Mouse (Mus musculus) CH12.LX (cell line): ENCODE results near the gene AC134908.4. TPM values are rescaled to one million over a fixed set of nuclear protein-coding genes. Genes with fewer than 3 reads are reported as not detected.

Source experiments
- DNase-seq: peaks from one replicate; pipeline ENCODE4 v3.0.0-alpha.2; 2013; ENCODE audit errors: extremely low read depth
- H3K27ac ChIP-seq: 2 replicates; pipeline ENCODE4 v1.5.1; 2012; ENCODE audit warnings: low read depth, mild to moderate bottlenecking, control low read depth, moderate library complexity; ENCODE audit not compliant: insufficient read depth
- H3K27me3 ChIP-seq: replicated peaks from 2 replicates; pipeline ENCODE3; 2012; ENCODE audit warnings: inconsistent platforms
- H3K36me3 ChIP-seq, 2 experiments: replicated peaks in 1 of 2; 2 replicates each; pipeline versions ENCODE3 to v1.6.1; 2012; ENCODE audit warnings: inconsistent platforms in 1 of 2, low read length in 1 of 2, mild to moderate bottlenecking in 1 of 2, mixed read lengths in 1 of 2, moderate library complexity in 1 of 2; ENCODE audit not compliant: control insufficient read depth in 1 of 2, insufficient read depth in 1 of 2
- H3K4me1 ChIP-seq, 2 experiments: 2 replicates each; pipeline ENCODE4 v1.6.1; 2012; ENCODE audit warnings: inconsistent platforms in 1 of 2, moderate library complexity in 1 of 2; ENCODE audit not compliant: insufficient read depth in 2 of 2, control insufficient read depth in 1 of 2
- H3K4me2 ChIP-seq: 2 replicates; pipeline ENCODE4 v1.6.1; 2012; ENCODE audit warnings: low read depth, mild to moderate bottlenecking, control low read depth; ENCODE audit not compliant: poor library complexity, insufficient read depth, severe bottlenecking
- H3K4me3 ChIP-seq, 3 experiments: fragments of 150-350 bp in 1 of 3; sonication (generic) in 1 of 3; replicated peaks in 1 of 3; 2 replicates each; pipeline versions ENCODE3 to v1.5.1; 2011 to 2012; ENCODE audit warnings: low read depth in 2 of 3, low read length in 2 of 3, mild to moderate bottlenecking in 2 of 3, moderate library complexity in 2 of 3, control low read depth in 1 of 3, improper control_type of control experiment in 1 of 3, inconsistent platforms in 1 of 3, mixed read lengths in 1 of 3; ENCODE audit not compliant: poor library complexity in 1 of 3
- H3K79me2 ChIP-seq: replicated peaks from 2 replicates; pipeline ENCODE4 v1.6.1; 2012; ENCODE audit warnings: mild to moderate bottlenecking, moderate library complexity; ENCODE audit not compliant: control insufficient read depth, poor library complexity, insufficient read depth, severe bottlenecking; ENCODE audit errors: extremely low read depth
- H3K9ac ChIP-seq: 2 replicates; pipeline ENCODE4 v1.6.1; 2012; ENCODE audit warnings: low read depth, mild to moderate bottlenecking, control low read depth, moderate library complexity; ENCODE audit not compliant: insufficient read depth
- H3K9me3 ChIP-seq: replicated peaks from 2 replicates; pipeline ENCODE3; 2012; ENCODE audit warnings: low read length, inconsistent platforms, mixed read lengths
- CTCF ChIP-seq, 2 experiments: IDR thresholded peaks in 1 of 2; conservative IDR thresholded peaks in 1 of 2; 2 replicates each; pipeline ENCODE4 v1.5.1; 2011 to 2012; ENCODE audit warnings: low read depth in 2 of 2, low read length in 2 of 2, improper control_type of control experiment in 1 of 2, inconsistent platforms in 1 of 2, mild to moderate bottlenecking in 1 of 2, moderate library complexity in 1 of 2
- E2F4 ChIP-seq: IDR thresholded peaks from 2 replicates; pipeline ENCODE4 v1.6.1; 2011; ENCODE audit warnings: low read depth, low read length, improper control_type of control experiment; ENCODE audit not compliant: insufficient replicate concordance
- EP300 ChIP-seq: IDR thresholded peaks from 2 replicates; pipeline ENCODE4 v1.6.1; 2011; ENCODE audit warnings: low read length, improper control_type of control experiment
- SIN3A ChIP-seq: IDR thresholded peaks from 2 replicates; pipeline ENCODE4 v1.6.1; 2012; ENCODE audit warnings: low read length, improper control_type of control experiment, inconsistent platforms
- dilution Hi-C: fragments of 300-500 bp; cut with MboI; formaldehyde crosslinking; loops from 2 replicates; pipeline ENCODE4 v1.14.3; 2020; ENCODE audit warnings: low sequenced_read_pairs; ENCODE audit not compliant: extremely low pct_unique_long_range_greater_than_20kb, extremely low pct_ligation_motif_present
- in situ Hi-C: fragments of 300-500 bp; cut with MboI; formaldehyde crosslinking; loops from 3 replicates; pipeline ENCODE4 v1.14.3; 2019; ENCODE audit warnings: low sequenced_read_pairs, low pct_ligation_motif_present, low pct_unique_long_range_greater_than_20kb, mixed read lengths
- polyA plus RNA-seq: library from polyadenylated mRNA; unstranded; fragments of >175 nt; gene quantifications from 2 replicates; pipeline ENCODE4 v1.2.1, GENCODE M21; 2012; ENCODE audit warnings: low read depth; ENCODE audit not compliant: insufficient read length
- total RNA-seq, 2 experiments: library from RNA; depleted of rRNA; stranded (reverse); fragments of 300-350 nt in 1 of 2; fragments of >200 nt in 1 of 2; gene quantifications; 2 replicates each; pipeline ENCODE4 v1.2.3; 2012 to 2014

Gene AC134908.4
- total and polyA plus RNA-seq, 3 experiments = not detected

- H3K4me3 ChIP-seq = no peak overlapping the region
- in situ Hi-C loops (no loop called here), dilution Hi-C loops (no loop called here)
- no peaks in the 10 kb centered on the region for H3K4me1 ChIP-seq
- H3K36me3 ChIP-seq = no peaks in the 10 kb centered on the region
- DNase-seq = no peak
- H3K9me3 ChIP-seq = no peaks in the 10 kb centered on the region
- no peaks in the 10 kb centered on the region for H3K79me2 ChIP-seq
- H3K27ac ChIP-seq = no peak overlapping the region
- TF ChIP-seq E2F4 = no peak
- TF ChIP-seq, all 38 proteins: peak for 0
- H3K4me2 ChIP-seq = no peak overlapping the region
- no peak overlapping the region for H3K9ac ChIP-seq
- H3K27me3 ChIP-seq = peaks cover 97% of the 10 kb centered on the region
Observed at GRCm38 (mm10) chr17:25756378-25757242, 38.8 kb downstream of the AC134908.4 start.

GRCm38 (mm10) chr17:25755627-25756377 is 39.7 kb downstream of the AC134908.4 start:
- in situ Hi-C loops = no loop called here
- H3K4me2 ChIP-seq = no peak overlapping the region

DNA sequence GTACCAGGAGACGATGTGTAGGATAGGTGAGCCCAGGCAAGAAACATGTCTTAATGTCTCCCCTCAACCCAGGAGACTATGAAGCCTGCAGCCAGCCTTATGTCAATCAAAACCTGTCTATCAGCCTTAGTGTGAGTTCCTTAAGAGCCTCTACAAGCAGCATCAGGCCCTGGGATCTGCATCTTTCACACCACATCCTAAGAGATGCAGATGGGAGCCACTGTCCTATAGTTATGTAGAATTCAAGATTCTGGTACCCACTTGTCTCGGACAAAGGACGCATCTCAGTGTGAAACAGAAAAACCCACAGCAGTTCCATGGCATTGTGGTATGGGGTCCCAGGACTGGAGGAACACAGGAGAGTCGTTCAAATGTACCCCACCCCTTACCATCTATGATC is 40.4 kb downstream of the AC134908.4 start:
- no peaks in the 10 kb centered on the region for H3K9me3 ChIP-seq
- H3K4me1 ChIP-seq = no peaks in the 10 kb centered on the region
- in situ Hi-C loops = no loop called here
- no peak overlapping the region for H3K4me3 ChIP-seq
- H3K4me2 ChIP-seq = no peak overlapping the region
- no peak for DNase-seq
- H3K9ac ChIP-seq = no peak overlapping the region
- dilution Hi-C loops = no loop called here
- no peak overlapping the region for H3K27ac ChIP-seq
- H3K36me3 ChIP-seq = no peaks in the 10 kb centered on the region
- no peak for TF ChIP-seq CTCF (conservative IDR thresholded peaks at IDR 0.05 in 1 of 2, IDR thresholded peaks at IDR 0.05 in 1 of 2; ENCODE audit: low read depth in 2 of 2, low read length in 2 of 2)
- H3K79me2 ChIP-seq = no peaks in the 10 kb centered on the region
- peaks cover 97% of the 10 kb centered on the region for H3K27me3 ChIP-seq

More at GRCm38 (mm10) chr17:25755627-25756377, 39.7 kb downstream of the AC134908.4 start:
- H3K9ac ChIP-seq = no peak overlapping the region
- TF ChIP-seq EP300 (no peak), SIN3A (no peak)
- H3K9me3 ChIP-seq = no peaks in the 10 kb centered on the region
- H3K27me3 ChIP-seq = peaks cover 98% of the 10 kb centered on the region
- dilution Hi-C loops = no loop called here
- DNase-seq = no peak
- no peaks in the 10 kb centered on the region for H3K79me2 ChIP-seq
- H3K36me3 ChIP-seq = no peaks in the 10 kb centered on the region
- no peak overlapping the region for H3K27ac ChIP-seq
- H3K4me3 ChIP-seq = no peak overlapping the region
- no peaks in the 10 kb centered on the region for H3K4me1 ChIP-seq
